Mouse (Mus musculus) cerebellum, adult (tissue): Measurements from ENCODE around the gene Brsk2.

ENCODE experiments used
- ATAC-seq: cut with Nextera tagmentation; 2 replicates; pipeline ENCODE4 v1.9.2; 2017; ENCODE audit warnings: mild to moderate bottlenecking, moderate library complexity, mixed read lengths; ENCODE audit not compliant: insufficient number of reproducible peaks, low FRiP score, low TSS enrichment

The Brsk2 gene

GRCm38 (mm10) chr7:142020827-142021226 is 71.3 kb downstream of the Brsk2 start:
- ATAC-seq: no peak

GRCm38 (mm10) chr7:142025196-142025595 is 75.6 kb downstream of the Brsk2 start:
- no peak for ATAC-seq

GRCm38 (mm10) chr7:142025926-142026325 is 76.4 kb downstream of the Brsk2 start:
- ATAC-seq: no peak

GRCm38 (mm10) chr7:142030073-142030472 is 80.5 kb downstream of the Brsk2 start:
- no peak for ATAC-seq

- ATAC-seq: no peak
Measured at GRCm38 (mm10) chr7:142034198-142034597, 84.6 kb downstream of the Brsk2 start.

GRCm38 (mm10) chr7:142035048-142035811 is 85.7 kb downstream of the Brsk2 start:
- no peak for ATAC-seq

GRCm38 (mm10) chr7:142037553-142038170 is 88.1 kb downstream of the Brsk2 start:
- peak; percentile 69; the same call in 1 of the 2 replicates for ATAC-seq

- no peak for ATAC-seq
Measured at GRCm38 (mm10) chr7:142040756-142041155, 91.2 kb downstream of the Brsk2 start.

- no peak for ATAC-seq
Measured at GRCm38 (mm10) chr7:142045344-142045743, 95.8 kb downstream of the Brsk2 start.

GRCm38 (mm10) chr7:142045932-142046331 is 96.4 kb downstream of the Brsk2 start:
- ATAC-seq: no peak

GRCm38 (mm10) chr7:142050536-142050935 is 101.0 kb downstream of the Brsk2 start:
- ATAC-seq: no peak
